Mouse (Mus musculus) lung, adult 2 months (tissue): ENCODE data around the gene Zcchc13.

Experiments
- CTCF ChIP-seq: fragments of 200-500 bp; IDR thresholded peaks from 2 replicates; pipeline ENCODE4 v1.5.1; 2011; ENCODE audit warnings: mild to moderate bottlenecking, low read length, control low read depth; ENCODE audit not compliant: insufficient read depth
- POLR2A ChIP-seq: fragments of 200-500 bp; IDR thresholded peaks from 2 replicates; pipeline ENCODE4 v1.6.1; 2011; ENCODE audit warnings: low read depth, mild to moderate bottlenecking, control low read depth, low read length, borderline replicate concordance; ENCODE audit errors: extremely low read depth

DNA sequence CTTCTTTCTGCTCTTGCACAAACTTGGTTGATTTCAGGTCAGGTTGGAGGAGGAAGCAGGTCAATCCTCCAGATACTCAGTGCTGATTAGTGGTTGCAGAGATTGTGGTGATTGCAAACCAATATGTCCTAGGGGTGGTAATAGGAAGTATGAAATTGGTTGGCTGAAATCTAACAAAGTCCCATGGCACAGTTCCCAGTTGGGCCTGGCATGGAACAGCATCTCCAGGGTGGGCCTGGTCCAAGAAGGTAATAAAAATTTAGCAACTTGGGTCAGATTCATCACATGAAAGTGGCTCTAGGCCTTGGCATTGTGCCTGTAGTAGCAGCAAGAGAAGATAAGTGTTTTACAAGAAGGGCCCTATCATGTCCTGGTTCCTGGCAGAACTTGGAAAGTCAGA lies 39.9 kb downstream of the Zcchc13 start:
- no peak for TF ChIP-seq CTCF
- TF ChIP-seq POLR2A: no peak
